Mouse (Mus musculus): ENCODE measurements around the gene Fam83f. TPM values are rescaled to one million over a fixed set of nuclear protein-coding genes. Genes with fewer than 3 reads are reported as not detected.

Gene Fam83f
- total RNA-seq, 2 experiments from 2014 or later: 0.16 TPM; not detected in 1

GRCm38 (mm10) chr15:80703495-80703894 is 31.8 kb downstream of the Fam83f start:
- DNase-seq (ENCODE audit: extremely low spot score in 1 of 2, low spot score in 1 of 2): no peak

DNA sequence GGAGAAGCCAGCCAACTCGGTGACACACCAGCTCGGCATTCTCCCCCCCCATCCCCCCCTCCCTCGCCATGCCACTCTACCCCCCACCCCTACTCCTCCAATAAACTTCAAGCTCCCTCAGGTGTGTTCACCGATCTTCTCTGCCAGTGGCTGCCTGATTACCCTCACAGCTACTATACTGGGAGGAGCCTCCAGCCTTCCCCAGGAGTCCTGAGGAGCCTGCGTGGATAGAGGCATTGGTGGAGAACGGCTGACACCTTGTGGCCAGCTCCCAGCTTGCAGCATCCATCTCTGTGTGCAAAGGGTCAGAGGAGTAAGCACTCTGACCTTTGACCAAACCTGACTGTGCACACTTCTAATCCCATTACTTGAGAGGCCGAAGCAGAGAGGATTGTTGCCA is 32.6 kb downstream of the Fam83f start:
- DNase-seq (ENCODE audit: extremely low spot score in 1 of 2, low spot score in 1 of 2): peak in 1 of 2 experiments; percentile 79

- peak; percentile 75 to 93 for DNase-seq (ENCODE audit: extremely low spot score in 1 of 2, low spot score in 1 of 2)
Observed at GRCm38 (mm10) chr15:80705828-80706549, 34.3 kb downstream of the Fam83f start.

DNA sequence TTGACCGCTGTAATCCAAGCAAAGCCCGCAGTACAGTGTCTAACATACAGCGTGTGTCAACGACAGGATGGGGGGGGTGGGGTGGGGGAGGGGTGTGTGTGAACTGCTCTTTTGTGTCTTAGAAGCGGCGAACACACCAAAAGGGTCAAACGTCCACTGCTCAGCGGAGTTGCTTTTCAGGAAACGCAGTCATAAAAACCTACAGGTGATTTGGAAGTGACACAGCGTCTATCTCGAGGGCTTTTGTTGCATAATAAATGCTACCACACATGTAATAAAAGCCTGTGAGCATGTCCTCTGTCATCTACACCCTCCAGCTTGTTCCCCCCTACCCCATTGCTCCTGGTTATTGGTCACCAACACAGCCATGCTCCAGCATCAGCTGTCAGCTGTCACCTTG is 34.9 kb downstream of the Fam83f start:
- DNase-seq (ENCODE audit: extremely low spot score in 1 of 2, low spot score in 1 of 2): no peak

GRCm38 (mm10) chr15:80707088-80707487 is 35.4 kb downstream of the Fam83f start:
- DNase-seq (ENCODE audit: extremely low spot score in 1 of 2, low spot score in 1 of 2): no peak

GRCm38 (mm10) chr15:80709593-80709992 is 37.9 kb downstream of the Fam83f start:
- DNase-seq (ENCODE audit: extremely low spot score in 1 of 2, low spot score in 1 of 2): peak in 1 of 2 experiments; percentile 42

DNA sequence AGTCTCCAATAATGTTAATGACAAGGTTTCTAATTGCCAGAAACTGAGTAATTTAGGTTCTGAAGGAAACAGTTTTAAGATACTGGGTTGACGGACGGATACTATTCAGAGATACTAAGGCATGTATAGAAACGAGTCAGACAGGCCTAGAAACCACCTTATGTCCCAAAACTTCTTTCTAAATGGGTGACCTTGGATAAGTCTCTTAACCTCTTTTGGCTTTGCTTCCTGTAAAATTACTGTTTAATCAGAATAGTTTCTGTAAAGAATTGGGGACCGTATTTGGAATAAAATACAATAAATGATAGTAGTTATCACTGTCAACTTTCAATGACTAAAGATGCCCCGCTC is 38.6 kb downstream of the Fam83f start:
- no peak for DNase-seq (ENCODE audit: extremely low spot score in 1 of 2, low spot score in 1 of 2)

- DNase-seq (ENCODE audit: extremely low spot score in 1 of 2, low spot score in 1 of 2): peak; percentile 90 to 97
Observed at GRCm38 (mm10) chr15:80710608-80711363, 39.1 kb downstream of the Fam83f start, which contains the start of gene Tnrc6b. TSS of gene Tnrc6b (plus strand) at chr15:80711313.

GRCm38 (mm10) chr15:80711401-80712151 is 39.9 kb downstream of the Fam83f start:
- DNase-seq (ENCODE audit: extremely low spot score in 1 of 2, low spot score in 1 of 2): peak; percentile 46 to 63

DNA sequence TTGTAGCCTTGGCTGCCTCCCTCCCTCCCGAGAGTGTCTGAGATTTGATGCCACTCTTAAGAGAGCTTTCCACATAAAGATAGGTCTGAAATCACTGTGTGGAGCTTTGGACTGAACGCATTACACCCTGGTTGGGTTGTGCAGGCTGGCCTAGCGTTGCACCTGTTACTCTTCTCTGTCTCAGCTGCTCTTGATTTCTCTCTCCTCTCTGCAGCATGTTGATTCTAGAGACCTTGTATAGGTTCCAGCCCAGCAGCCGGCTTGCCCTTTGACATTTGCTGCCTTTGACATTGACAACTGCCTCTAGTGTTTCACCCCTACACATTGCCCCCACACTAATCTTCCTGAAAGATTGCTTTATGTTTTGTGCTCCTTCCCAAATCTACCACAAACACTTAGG is 42.7 kb downstream of the Fam83f start:
- DNase-seq (ENCODE audit: extremely low spot score in 1 of 2, low spot score in 1 of 2): no peak

GRCm38 (mm10) chr15:80716631-80717135 is 45.0 kb downstream of the Fam83f start:
- DNase-seq (ENCODE audit: extremely low spot score in 1 of 2, low spot score in 1 of 2): no peak

DNA sequence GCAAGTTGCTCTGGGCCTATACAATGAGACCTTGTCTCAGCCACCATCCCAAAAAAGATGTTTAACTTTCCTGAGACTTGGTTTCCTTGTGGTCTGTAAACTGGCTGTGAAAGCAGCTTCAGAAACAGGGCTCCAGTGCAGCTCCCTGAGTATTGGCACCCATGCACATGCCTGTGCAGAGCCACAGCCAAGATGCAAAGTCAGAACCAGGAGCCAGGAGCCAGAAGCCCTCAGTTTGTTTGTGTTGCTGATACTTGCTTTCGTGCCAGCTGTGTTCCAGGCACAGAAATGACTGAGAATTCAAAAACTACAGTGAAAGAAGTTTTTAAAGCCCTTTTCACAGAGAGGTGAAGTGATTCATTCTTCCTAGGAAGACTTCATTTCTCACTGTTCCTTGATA is 45.8 kb downstream of the Fam83f start:
- DNase-seq (ENCODE audit: extremely low spot score in 1 of 2, low spot score in 1 of 2): no peak

- no peak for DNase-seq (ENCODE audit: extremely low spot score in 1 of 2, low spot score in 1 of 2)
Observed at GRCm38 (mm10) chr15:80720249-80720648, 48.6 kb downstream of the Fam83f start.

GRCm38 (mm10) chr15:80721861-80722260 is 50.2 kb downstream of the Fam83f start:
- DNase-seq (ENCODE audit: extremely low spot score in 1 of 2, low spot score in 1 of 2): no peak

- no peak for DNase-seq (ENCODE audit: extremely low spot score in 1 of 2, low spot score in 1 of 2)
Observed at GRCm38 (mm10) chr15:80722366-80722765, 50.7 kb downstream of the Fam83f start.

- no peak for DNase-seq (ENCODE audit: extremely low spot score in 1 of 2, low spot score in 1 of 2)
Observed at GRCm38 (mm10) chr15:80729477-80729876, 57.8 kb downstream of the Fam83f start.

DNA sequence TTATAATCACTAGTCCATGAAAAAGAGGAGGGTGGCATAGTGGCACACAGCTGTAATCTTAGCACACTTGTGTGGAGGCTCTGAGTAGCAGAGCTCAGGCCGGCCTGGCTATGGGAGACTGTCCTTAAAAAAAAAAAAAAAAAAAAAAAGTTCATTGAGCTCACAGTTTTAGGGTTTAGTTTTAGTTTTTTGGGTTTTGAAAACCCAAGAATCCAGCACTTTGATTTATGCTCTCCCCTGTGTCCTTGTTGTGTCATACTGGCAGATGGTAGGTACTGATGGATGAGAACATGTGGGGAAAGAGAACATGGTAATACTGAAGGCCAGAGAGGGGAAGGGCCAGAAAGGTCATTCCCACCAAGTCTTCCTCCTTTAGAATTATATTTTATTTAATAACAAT is 59.4 kb downstream of the Fam83f start:
- no peak for DNase-seq (ENCODE audit: extremely low spot score in 1 of 2, low spot score in 1 of 2)

- no peak for DNase-seq (ENCODE audit: extremely low spot score in 1 of 2, low spot score in 1 of 2)
Observed at GRCm38 (mm10) chr15:80731511-80731910, 59.9 kb downstream of the Fam83f start.

DNA sequence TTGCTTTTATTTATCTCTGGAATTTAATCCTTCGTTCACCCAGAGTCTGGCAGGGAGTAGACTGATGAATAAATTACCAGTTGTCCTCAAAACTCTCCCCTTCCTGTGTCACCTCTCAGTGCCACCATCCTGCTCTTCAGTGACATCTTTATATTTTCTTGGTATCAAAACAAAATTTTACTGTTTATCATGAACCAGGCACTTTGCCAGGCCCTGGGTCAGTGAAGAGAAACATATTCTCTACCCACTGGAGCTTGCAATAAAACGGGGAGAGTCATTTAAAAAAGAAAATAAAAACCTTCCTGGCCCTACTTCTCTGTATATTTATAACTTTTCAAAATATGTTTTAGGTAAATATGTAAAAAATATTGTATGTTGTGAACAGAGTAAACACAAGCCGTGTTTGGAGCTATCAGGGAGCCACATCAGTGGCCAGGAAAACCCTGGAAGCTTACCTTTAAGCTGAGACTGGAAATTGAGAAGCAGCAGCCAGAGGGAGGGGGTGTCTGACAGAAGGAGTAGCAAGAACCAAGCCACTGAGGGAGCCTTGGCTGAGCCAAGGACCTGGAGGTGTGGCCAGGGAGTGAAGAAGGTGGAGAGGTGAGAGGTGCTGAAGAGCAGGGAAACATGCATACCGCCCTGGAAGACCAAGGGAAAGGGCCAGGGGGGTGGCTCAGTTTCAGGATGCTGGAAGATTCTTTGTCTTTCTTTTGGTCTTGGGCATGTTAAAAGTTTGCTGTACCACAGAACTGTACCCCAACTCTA is 60.8 kb downstream of the Fam83f start:
- DNase-seq (ENCODE audit: extremely low spot score in 1 of 2, low spot score in 1 of 2): no peak

- DNase-seq (ENCODE audit: extremely low spot score in 1 of 2, low spot score in 1 of 2): no peak
Observed at GRCm38 (mm10) chr15:80735300-80735699, 63.7 kb downstream of the Fam83f start.
